Mouse (Mus musculus): Measurements from ENCODE around the gene Clec9a. TPM values are rescaled to one million over a fixed set of nuclear protein-coding genes. Genes with fewer than 3 reads are reported as not detected.

Gene Clec9a
- polyA plus RNA-seq, 2 experiments: 0.07 to 0.08 TPM

DNA sequence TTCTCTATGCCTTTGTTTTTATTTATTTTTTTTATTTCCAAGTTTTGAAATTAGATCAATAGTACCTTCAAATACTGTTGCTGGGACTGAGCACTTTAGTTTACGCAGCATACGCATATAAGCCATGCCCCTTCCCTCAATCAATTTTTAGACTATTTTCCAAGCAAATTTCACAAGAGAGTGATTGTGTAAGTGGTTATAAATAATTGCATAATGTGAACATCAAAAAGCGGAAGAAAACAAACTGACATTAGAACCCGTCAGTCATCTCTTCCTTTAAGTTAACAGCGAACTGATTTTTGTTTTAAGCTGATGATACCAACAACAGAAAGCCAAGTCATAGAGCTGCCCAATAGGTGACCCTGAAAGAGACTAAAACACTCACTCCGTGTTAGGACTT is 62.7 kb downstream of the Clec9a start:
- DNase-seq (ENCODE audit: low spot score) (no peak), ATAC-seq (ENCODE audit: low FRiP score, low read depth) (no peak)
- H3K4me3 ChIP-seq (replicated peaks; ENCODE audit: low read length): no peak overlapping the region
- no peaks in the 10 kb centered on the region for H3K27me3 ChIP-seq (ENCODE audit: control insufficient read depth, insufficient read depth, low read length)
- H3K4me1 ChIP-seq (ENCODE audit: control insufficient read depth, insufficient read depth, low read length): no peaks in the 10 kb centered on the region
- H3K4me2 ChIP-seq (replicated peaks; ENCODE audit: low read depth, low read length, severe bottlenecking): no peak overlapping the region
- H3K9ac ChIP-seq (ENCODE audit: low read depth, low read length, severe bottlenecking): no peak overlapping the region
- no peak overlapping the region for H3K27ac ChIP-seq (replicated peaks; ENCODE audit: low read depth, low read length)
- no peaks in the 10 kb centered on the region for H3K9me3 ChIP-seq (ENCODE audit: control insufficient read depth, low read length)
- 91% methylated on average over 6 of the region's 6 CpGs for WGBS
- no peak for TF ChIP-seq POLR2A (IDR thresholded peaks at IDR 0.05; ENCODE audit: borderline replicate concordance, extremely low read depth, insufficient read depth, insufficient read length)
- H3K36me3 ChIP-seq (ENCODE audit: control insufficient read depth, insufficient read depth, low read length): no peaks in the 10 kb centered on the region

DNA sequence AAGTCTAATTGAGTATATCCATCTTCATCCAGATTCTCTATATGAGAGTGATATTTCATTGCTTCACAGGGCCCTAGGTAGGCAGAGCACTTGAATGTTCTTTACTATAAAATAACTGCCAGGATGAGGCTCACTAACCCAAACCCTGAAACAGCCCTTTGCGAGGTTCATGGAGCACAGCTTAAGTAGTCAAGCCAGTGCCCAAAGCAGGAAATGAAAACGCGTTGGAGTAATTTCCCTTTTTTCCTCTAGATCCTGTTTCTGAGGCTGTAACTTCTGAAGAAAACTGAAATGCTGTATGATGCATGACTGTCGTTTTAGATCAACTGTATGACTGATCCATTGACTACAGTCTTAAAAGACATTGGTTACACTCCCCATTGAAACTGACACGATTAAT is 64.0 kb downstream of the Clec9a start:
- H3K4me2 ChIP-seq (replicated peaks; ENCODE audit: low read depth, low read length, severe bottlenecking): no peak overlapping the region
- TF ChIP-seq POLR2A (IDR thresholded peaks at IDR 0.05; ENCODE audit: borderline replicate concordance, extremely low read depth, insufficient read depth, insufficient read length): no peak
- no peak overlapping the region for H3K27ac ChIP-seq (replicated peaks; ENCODE audit: low read depth, low read length)
- no peaks in the 10 kb centered on the region for H3K4me1 ChIP-seq (ENCODE audit: control insufficient read depth, insufficient read depth, low read length)
- no peak overlapping the region for H3K4me3 ChIP-seq (replicated peaks; ENCODE audit: low read length)
- ATAC-seq (ENCODE audit: low FRiP score, low read depth): no peak
- DNase-seq (ENCODE audit: low spot score): no peak
- no peaks in the 10 kb centered on the region for H3K9me3 ChIP-seq (ENCODE audit: control insufficient read depth, low read length)
- H3K36me3 ChIP-seq (ENCODE audit: control insufficient read depth, insufficient read depth, low read length): no peaks in the 10 kb centered on the region
- H3K27me3 ChIP-seq (ENCODE audit: control insufficient read depth, insufficient read depth, low read length): no peaks in the 10 kb centered on the region
- WGBS: 60% methylated on average over 5 of the region's 5 CpGs
- no peak overlapping the region for H3K9ac ChIP-seq (ENCODE audit: low read depth, low read length, severe bottlenecking)

Other genes starting within 250 kb of the Clec9a start
- 5.7 and 11.1 TPM in 2 replicates for gene Clec2d, start 228.2 kb upstream of the Clec9a start, polyA plus RNA-seq (2012; rRNA removed)
- not detected in 2 replicates for gene Clec2d, start 228.2 kb upstream of the Clec9a start, polyA plus RNA-seq (2014; fragmentation: Nextera tagmentation; extraction: Ambion mirVana)
- 0.13 and 0.17 TPM in 2 replicates for gene Cd69, start 133.4 kb upstream of the Clec9a start, polyA plus RNA-seq (2012; rRNA removed)
- 0.39 and 0.46 TPM in 2 replicates for gene Cd69, start 133.4 kb upstream of the Clec9a start, polyA plus RNA-seq (2014; fragmentation: Nextera tagmentation; extraction: Ambion mirVana)
- not detected in 2 replicates for gene 4922502D21Rik, start 77.1 kb upstream of the Clec9a start, polyA plus RNA-seq (2012; rRNA removed)
- not detected in 2 replicates for gene 4922502D21Rik, start 77.1 kb upstream of the Clec9a start, polyA plus RNA-seq (2014; fragmentation: Nextera tagmentation; extraction: Ambion mirVana)
- gene Clec12a, start 66.2 kb upstream of the Clec9a start, polyA plus RNA-seq (2012; rRNA removed): 0.69 and 1.1 TPM in 2 replicates
- gene Clec12a, start 66.2 kb upstream of the Clec9a start, polyA plus RNA-seq (2014; fragmentation: Nextera tagmentation; extraction: Ambion mirVana): 1.5 and 1.9 TPM in 2 replicates
- gene Clec12b, start 23.0 kb upstream of the Clec9a start, polyA plus RNA-seq (2012; rRNA removed): 0.06 and 0.14 TPM in 2 replicates
- not detected in 2 replicates for gene Clec12b, start 23.0 kb upstream of the Clec9a start, polyA plus RNA-seq (2014; fragmentation: Nextera tagmentation; extraction: Ambion mirVana)
- gene Clec1b, start 11.6 kb upstream of the Clec9a start, polyA plus RNA-seq (2012; rRNA removed): 0.59 and 0.78 TPM in 2 replicates
- 1.2 and 1.3 TPM in 2 replicates for gene Clec1b, start 11.6 kb upstream of the Clec9a start, polyA plus RNA-seq (2014; fragmentation: Nextera tagmentation; extraction: Ambion mirVana)
- gene Clec1a, start 43.1 kb downstream of the Clec9a start, polyA plus RNA-seq (2012; rRNA removed): 0.97 and 1.3 TPM in 2 replicates
- 2.5 and 3.1 TPM in 2 replicates for gene Clec1a, start 43.1 kb downstream of the Clec9a start, polyA plus RNA-seq (2014; fragmentation: Nextera tagmentation; extraction: Ambion mirVana)
- gene Olr1, start 98.3 kb downstream of the Clec9a start, polyA plus RNA-seq (2012; rRNA removed): 0.04 and 0.10 TPM in 2 replicates
- not detected in 2 replicates for gene Olr1, start 98.3 kb downstream of the Clec9a start, polyA plus RNA-seq (2014; fragmentation: Nextera tagmentation; extraction: Ambion mirVana)
- not detected in 2 replicates for gene Tmem52b, start 103.7 kb downstream of the Clec9a start, polyA plus RNA-seq (2012; rRNA removed)
- not detected in 2 replicates for gene Tmem52b, start 103.7 kb downstream of the Clec9a start, polyA plus RNA-seq (2014; fragmentation: Nextera tagmentation; extraction: Ambion mirVana)
- gene Gabarapl1, start 124.3 kb downstream of the Clec9a start, polyA plus RNA-seq (2012; rRNA removed): 45.0 and 46.6 TPM in 2 replicates
- gene Gabarapl1, start 124.3 kb downstream of the Clec9a start, polyA plus RNA-seq (2014; fragmentation: Nextera tagmentation; extraction: Ambion mirVana): 15.9 and 18.0 TPM in 2 replicates
- 0.03 and 0.05 TPM in 2 replicates for gene Klre1, start 169.0 kb downstream of the Clec9a start, polyA plus RNA-seq (2012; rRNA removed)
- not detected in 2 replicates for gene Klre1, start 169.0 kb downstream of the Clec9a start, polyA plus RNA-seq (2014; fragmentation: Nextera tagmentation; extraction: Ambion mirVana)
- gene Klrd1, start 182.9 kb downstream of the Clec9a start, polyA plus RNA-seq (2012; rRNA removed): 0.19 and 0.24 TPM in 2 replicates
- 0.28 TPM in 1 of 2 replicates, not detected in the other for gene Klrd1, start 182.9 kb downstream of the Clec9a start, polyA plus RNA-seq (2014; fragmentation: Nextera tagmentation; extraction: Ambion mirVana)
- not detected in 2 replicates for gene Klrk1, start 215.0 kb downstream of the Clec9a start, polyA plus RNA-seq (2012; rRNA removed)
- 0.30 TPM in 1 of 2 replicates, not detected in the other for gene Klrk1, start 215.0 kb downstream of the Clec9a start, polyA plus RNA-seq (2014; fragmentation: Nextera tagmentation; extraction: Ambion mirVana)
- not detected in 2 replicates for gene Klrc3, start 234.5 kb downstream of the Clec9a start, polyA plus RNA-seq (2012; rRNA removed)
- not detected in 2 replicates for gene Klrc3, start 234.5 kb downstream of the Clec9a start, polyA plus RNA-seq (2014; fragmentation: Nextera tagmentation; extraction: Ambion mirVana)

All from limb, embryonic 14.5 days (tissue).